Mouse (Mus musculus): ENCODE measurements around the gene Gm11034.

The Gm11034 gene

GRCm38 (mm10) chr8:72211846-72212245, 1.6 kb downstream of the Gm11034 start:
- DNase-seq (ENCODE audit: low spot score in 2 of 2) = no peak

DNA sequence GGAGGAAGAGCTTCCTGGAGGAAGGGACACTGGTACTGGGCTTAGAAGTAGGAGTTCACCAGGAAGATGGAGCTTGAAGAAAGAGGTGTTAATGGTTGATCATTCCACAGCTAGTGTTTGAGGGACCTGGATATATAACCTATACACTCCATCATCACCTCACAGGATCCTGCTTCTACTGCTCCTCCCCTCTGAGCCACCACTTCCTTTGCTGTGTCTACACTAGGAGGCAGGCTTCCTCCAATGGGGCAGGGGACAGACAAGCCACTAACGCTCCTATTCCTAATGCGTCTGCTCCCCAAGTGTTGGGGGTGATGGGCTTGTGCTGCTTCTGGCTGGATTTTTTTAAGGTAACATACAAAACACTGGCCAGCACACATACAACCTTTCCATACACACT, 2.7 kb downstream of the Gm11034 start:
- DNase-seq (ENCODE audit: low spot score in 2 of 2) = no peak

GRCm38 (mm10) chr8:72210222-72210621, 3.2 kb downstream of the Gm11034 start:
- no peak for DNase-seq (ENCODE audit: low spot score in 2 of 2)

GRCm38 (mm10) chr8:72208582-72208981, 4.9 kb downstream of the Gm11034 start:
- no peak for DNase-seq (ENCODE audit: low spot score in 2 of 2)

DNA sequence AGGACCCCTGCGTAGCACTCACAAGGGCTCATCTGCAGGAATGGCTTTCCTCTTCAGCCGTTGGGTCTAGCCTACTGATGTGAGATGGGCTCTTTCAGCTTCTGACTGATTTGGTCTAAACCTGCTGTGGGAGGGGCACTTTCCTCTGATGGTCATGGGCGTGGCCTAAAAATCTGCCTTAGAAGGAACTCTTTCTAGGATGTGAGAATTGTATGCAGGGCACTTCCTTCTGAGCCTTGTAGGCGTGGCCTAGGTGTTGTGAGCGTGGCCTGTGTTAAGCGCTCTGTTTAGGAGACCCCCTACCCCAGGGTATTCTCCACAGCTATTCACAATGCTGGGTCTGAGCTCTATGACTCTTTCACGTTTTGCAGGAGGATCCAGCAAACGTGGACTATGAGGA, 15.4 kb downstream of the Gm11034 start:
- DNase-seq (ENCODE audit: low spot score in 2 of 2) = no peak

- no peak for DNase-seq (ENCODE audit: low spot score in 2 of 2)
Measured at GRCm38 (mm10) chr8:72192065-72192464, 21.4 kb downstream of the Gm11034 start.

DNA sequence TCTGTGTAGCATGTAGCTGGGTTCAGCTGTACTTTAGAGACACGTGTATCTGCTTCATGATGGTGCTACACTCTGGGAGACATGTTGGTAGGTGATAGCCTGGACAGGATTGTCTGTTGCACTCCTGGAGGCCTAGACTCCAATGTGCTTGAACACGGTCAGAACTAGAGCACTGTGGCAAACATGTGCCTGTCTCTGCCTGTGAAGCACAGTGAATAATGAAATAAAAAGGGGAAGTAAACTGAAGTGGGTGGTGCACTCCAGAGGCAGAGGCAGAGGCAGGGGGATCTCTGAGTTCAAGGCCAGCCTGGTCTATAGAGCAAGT, 23.3 kb downstream of the Gm11034 start:
- no peak for DNase-seq (ENCODE audit: low spot score in 2 of 2)

DNA sequence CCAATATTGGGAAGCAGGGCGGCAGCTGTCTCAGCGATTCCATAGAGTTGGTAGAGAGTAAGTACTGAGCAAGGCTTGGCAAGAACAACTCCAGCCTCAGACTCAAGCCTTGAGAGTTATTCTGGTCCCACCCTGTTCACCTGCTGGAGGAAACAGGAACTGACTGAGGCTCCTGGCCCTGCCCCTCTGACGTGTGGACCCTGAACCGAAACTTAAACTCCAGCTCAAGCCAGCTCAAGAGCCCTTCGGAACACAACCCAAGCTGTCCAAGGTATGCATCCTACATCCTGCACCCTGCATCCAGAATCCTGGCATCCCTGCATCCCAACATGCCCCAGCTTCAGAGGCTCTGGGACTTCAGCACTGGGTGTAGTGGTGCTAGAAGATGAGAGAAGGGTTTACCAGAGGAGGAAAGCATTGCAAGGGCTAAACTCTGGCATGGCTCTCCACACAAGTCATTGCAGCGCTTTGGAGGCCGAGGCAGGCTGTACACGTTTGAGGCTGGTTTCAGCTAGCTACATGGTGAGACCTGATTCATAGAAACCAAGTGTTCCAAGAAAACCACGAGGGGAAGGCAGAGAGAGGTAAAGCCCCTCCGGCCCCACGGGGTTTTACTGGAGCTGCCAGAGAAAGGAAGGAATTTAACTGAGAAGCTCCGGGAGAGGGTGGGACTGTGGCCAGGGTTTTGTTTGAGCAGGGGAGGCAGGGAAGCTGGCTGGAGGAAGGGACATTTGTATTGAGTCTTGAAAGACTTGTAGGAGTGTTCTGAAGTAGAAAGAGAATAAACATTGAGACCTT, 23.8 kb downstream of the Gm11034 start, which contains the start of gene Hsh2d:
Gene Hsh2d, plus strand, starts transcription at position 222 of the 798 bp plus-strand sequence.
- peak; percentile 41 to 76 for DNase-seq (ENCODE audit: low spot score in 2 of 2)

- DNase-seq (ENCODE audit: low spot score in 2 of 2) = no peak
Measured at GRCm38 (mm10) chr8:72187793-72188331, 25.6 kb downstream of the Gm11034 start.

- peak in 1 of 2 experiments; percentile 45 for DNase-seq (ENCODE audit: low spot score in 2 of 2)
Measured at GRCm38 (mm10) chr8:72183554-72184202, 29.8 kb downstream of the Gm11034 start.

- DNase-seq (ENCODE audit: low spot score in 2 of 2) = peak; percentile 60 to 85
Measured at GRCm38 (mm10) chr8:72177346-72177925, 36.0 kb downstream of the Gm11034 start.

DNA sequence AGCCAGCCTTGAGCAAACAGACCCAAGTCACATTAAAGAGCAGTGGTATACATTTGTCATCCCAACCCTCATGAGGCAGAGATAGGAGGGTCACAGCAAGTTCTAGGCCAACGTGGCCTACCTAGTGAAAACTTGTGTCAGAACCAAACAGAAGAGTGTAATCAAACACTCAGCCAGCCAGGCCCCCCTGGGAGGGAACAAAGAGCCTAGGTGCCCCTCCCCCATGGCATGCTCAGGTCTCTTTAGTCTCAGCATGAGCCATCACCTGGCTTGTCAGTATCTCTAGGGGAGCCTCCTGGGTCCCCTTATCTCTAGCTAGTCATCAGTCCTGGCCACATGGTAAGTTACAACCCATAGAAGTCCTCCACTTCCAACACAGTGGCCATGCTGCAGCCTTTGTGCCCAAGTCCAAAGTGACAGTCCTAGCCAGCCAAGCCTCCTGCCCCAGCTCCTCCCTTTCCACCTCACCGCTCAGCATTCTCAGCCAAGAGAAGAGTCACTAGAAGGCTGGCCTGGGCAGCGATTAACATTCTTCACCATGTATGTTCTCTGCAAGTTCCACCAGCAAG, 43.7 kb downstream of the Gm11034 start:
- peak in 1 of 2 experiments; percentile 55 for DNase-seq (ENCODE audit: low spot score in 2 of 2)

GRCm38 (mm10) chr8:72169098-72169668, 44.3 kb downstream of the Gm11034 start:
- peak in 1 of 2 experiments; percentile 64 for DNase-seq (ENCODE audit: low spot score in 2 of 2)
